In genomic region chr6:48912033-48912432, GRCm38 (mm10) we compare ENCODE assay signal across 9 mouse cellular contexts. TPM values are rescaled to one million over a fixed set of nuclear protein-coding genes. Genes with fewer than 3 reads are reported as not detected.
DNase-seq lines count a peak whose midpoint lies in the region; ATAC-seq and TF ChIP-seq lines count a peak whose summit lies in the region.
"Had no signal": no experiment of that assay in that cellular context is flagged by ENCODE, and none has a peak within 500 bp of the region (broad histone marks: within the 10 kb centered on the region; RNA-seq: fewer than 3 reads in every experiment).

No protein-coding gene starts in this region.

- no peak overlapping the region for H3K4me2 ChIP-seq in stomach, postnatal 0 days (replicated peaks; ENCODE audit: low read depth)
- no peak overlapping the region for H3K4me2 ChIP-seq in forebrain, embryonic 15.5 days (replicated peaks)

- no peaks in the 10 kb centered on the region for H3K27me3 ChIP-seq in stomach, postnatal 0 days (ENCODE audit: control insufficient read depth, insufficient read depth, low read length)
- no peaks in the 10 kb centered on the region for H3K27me3 ChIP-seq in forebrain, embryonic 15.5 days

- no peak overlapping the region for H3K4me3 ChIP-seq in stomach, postnatal 0 days (ENCODE audit: low read depth, low read length)
- H3K4me3 ChIP-seq in forebrain, embryonic 15.5 days = no peak overlapping the region

- H3K4me1 ChIP-seq in stomach, postnatal 0 days (replicated peaks; ENCODE audit: control insufficient read depth, insufficient read depth) = no peaks in the 10 kb centered on the region
- no peaks in the 10 kb centered on the region for H3K4me1 ChIP-seq in forebrain, embryonic 15.5 days

- H3K36me3 ChIP-seq in stomach, postnatal 0 days (ENCODE audit: control insufficient read depth, insufficient read depth, low read length) = no peaks in the 10 kb centered on the region
- no peaks in the 10 kb centered on the region for H3K36me3 ChIP-seq in forebrain, embryonic 15.5 days

- no peaks in the 10 kb centered on the region for H3K9me3 ChIP-seq in stomach, postnatal 0 days (ENCODE audit: control insufficient read depth, low read length)
- H3K9me3 ChIP-seq in forebrain, embryonic 15.5 days = no peaks in the 10 kb centered on the region

- no peak for ATAC-seq in stomach, postnatal 0 days (ENCODE audit: low FRiP score, low TSS enrichment)
- ATAC-seq in forebrain, embryonic 15.5 days (replicated peaks) = no peak

- H3K27ac ChIP-seq in stomach, postnatal 0 days (replicated peaks) = no peak overlapping the region
- no peak overlapping the region for H3K27ac ChIP-seq in forebrain, embryonic 15.5 days (replicated peaks)

- 27% methylated on average over 3 of the region's 3 CpGs for WGBS in stomach, postnatal 0 days
- 22% methylated on average over 3 of the region's 3 CpGs for WGBS in forebrain, embryonic 15.5 days

- H3K9ac ChIP-seq in stomach, postnatal 0 days (ENCODE audit: low read length) = no peak overlapping the region
- H3K9ac ChIP-seq in forebrain, embryonic 15.5 days (replicated peaks) = no peak overlapping the region

- TF ChIP-seq EP300 in stomach, postnatal 0 days (optimal IDR thresholded peaks at IDR 0.05) = no peak

- peak; percentile 19 for DNase-seq in gastrocnemius, postnatal 10 days
- no peak for DNase-seq in gastrocnemius, adult 8-10 months (ENCODE audit: low spot score in 2 of 2)
- peak; percentile 37 for DNase-seq in testis, postnatal 10 days (ENCODE audit: low spot score)
- no peak for DNase-seq in testis, postnatal 14 days (ENCODE audit: low spot score)
- DNase-seq in embryo, embryonic 11 days = peak; percentile 56
- no peak for DNase-seq in stomach, postnatal 0 days (ENCODE audit: low spot score)
- no peak for DNase-seq in Muller cell, postnatal 12 days (ENCODE audit: inconsistent ontology term)

- TF ChIP-seq CTCF in stomach, postnatal 0 days (IDR thresholded peaks at IDR 0.05; ENCODE audit: low read depth) = peak; percentile 67

RNA-seq across cellular contexts. Expression of gene 1600015I10Rik, which starts 17.7 kb away (rescaled TPM):
- total RNA-seq in gastrocnemius, postnatal 10 days (2021) = not detected
- total RNA-seq in gastrocnemius, adult 8-10 months (2022) = not detected
- not detected in 2 replicates for polyA plus RNA-seq in stomach, postnatal 0 days (2015; fragmentation: Nextera tagmentation; extraction: Ambion mirVana)
- not detected in 2 replicates for polyA plus RNA-seq in forebrain, embryonic 15.5 days (2015; fragmentation: Nextera tagmentation; extraction: Ambion mirVana)
- polyA plus RNA-seq: neural tube, embryonic 11.5 days had no signal

RNA-seq across cellular contexts. Expression of gene Aoc1, which starts 39.3 kb away (rescaled TPM):
- not detected for total RNA-seq in gastrocnemius, postnatal 10 days (2021)
- total RNA-seq in gastrocnemius, adult 8-10 months (2022) = not detected
- polyA plus RNA-seq in stomach, postnatal 0 days (2015; fragmentation: Nextera tagmentation; extraction: Ambion mirVana) = not detected in 2 replicates
- polyA plus RNA-seq in forebrain, embryonic 15.5 days (2015; fragmentation: Nextera tagmentation; extraction: Ambion mirVana) = not detected in 2 replicates
- polyA plus RNA-seq: neural tube, embryonic 11.5 days had no signal

Comparison
In these comparisons a context has a peak if more than half of its experiments do, and no peak if none do; other contexts are left out.
1. DNase-seq: peak in gastrocnemius, postnatal 10 days (single experiment), testis, postnatal 10 days (single experiment) and embryo, embryonic 11 days (single experiment); none in gastrocnemius, adult 8-10 months (0 of 2), testis, postnatal 14 days (single experiment), stomach, postnatal 0 days (single experiment) and Muller cell, postnatal 12 days (single experiment).